Mouse (Mus musculus): Measurements from ENCODE around the gene Plin5. TPM values are rescaled to one million over a fixed set of nuclear protein-coding genes. Genes with fewer than 3 reads are reported as not detected.

Gene Plin5
- total and polyA plus RNA-seq, 3 experiments: 112 to 160 (median 159) TPM

DNA sequence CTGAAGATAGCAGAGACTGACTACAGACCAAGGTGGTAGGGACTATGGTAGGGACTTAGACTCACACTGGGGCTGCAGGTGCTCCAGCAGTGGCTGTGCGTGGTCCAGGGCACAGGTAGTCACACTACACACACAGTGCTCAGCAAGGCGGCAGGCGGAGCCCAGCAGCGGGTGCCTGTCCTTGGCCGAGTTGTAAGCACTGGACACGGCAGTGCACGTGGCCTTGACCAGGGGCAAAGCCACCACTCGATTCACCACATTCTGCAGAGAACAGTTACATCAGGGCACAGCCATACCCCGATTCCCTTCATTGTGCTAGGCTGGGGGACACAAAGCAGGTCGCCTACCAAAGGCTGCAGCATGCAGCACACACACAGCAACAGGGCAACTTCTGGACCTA lies 1.2 kb downstream of the Plin5 start:
- peak overlapping the region; percentile 50 for H3K9ac ChIP-seq (ENCODE audit: low read depth, low read length)
- peaks cover 1% of the 10 kb centered on the region; the same call in 1 of the 2 replicates for H3K4me1 ChIP-seq (ENCODE audit: control insufficient read depth, insufficient read depth, low read length)
- DNase-seq: no peak
- intact Hi-C loops (cut with DNase I): no loop called here
- no peaks in the 10 kb centered on the region for H3K27me3 ChIP-seq (ENCODE audit: control insufficient read depth, insufficient read depth, low read length)
- H3K79me2 ChIP-seq (replicated peaks; ENCODE audit: control insufficient read depth, insufficient read depth, low read length): no peaks in the 10 kb centered on the region
- TF ChIP-seq CTCF (IDR thresholded peaks at IDR 0.05) (no peak), POLR2A (IDR thresholded peaks at IDR 0.05; ENCODE audit: insufficient read depth, low read depth, low read length) (no peak), EP300 (IDR thresholded peaks at IDR 0.05; ENCODE audit: insufficient read depth, low read depth, low read length) (no peak)
- no peaks in the 10 kb centered on the region for H3K36me3 ChIP-seq (ENCODE audit: control insufficient read depth, insufficient read depth, low read length)
- WGBS: 56% methylated on average over 10 of the region's 10 CpGs
- peak overlapping the region; percentile 46 for H3K4me3 ChIP-seq
- peak overlapping the region; percentile 89 for H3K27ac ChIP-seq

DNA sequence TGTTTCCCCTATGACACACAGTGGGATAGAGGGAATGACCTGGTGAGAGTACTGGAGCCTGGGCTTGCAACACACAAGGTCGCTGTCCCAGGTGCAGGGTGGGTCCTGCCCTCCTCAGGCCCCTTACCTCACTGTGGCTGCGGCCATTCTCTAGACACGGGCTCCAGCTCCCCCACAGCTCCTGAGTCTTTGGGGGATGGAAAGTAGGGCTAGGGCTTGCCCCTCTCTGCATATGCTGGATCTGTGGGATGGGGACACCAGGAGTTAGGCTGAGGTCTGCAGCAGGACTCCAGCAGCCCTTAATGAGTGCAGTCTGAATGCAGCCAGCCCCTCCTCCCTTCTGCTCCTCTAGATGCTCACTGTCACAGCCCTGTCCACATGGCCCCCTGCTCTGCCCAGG lies 4.7 kb downstream of the Plin5 start:
- no peaks in the 10 kb centered on the region for H3K36me3 ChIP-seq (ENCODE audit: control insufficient read depth, insufficient read depth, low read length)
- DNase-seq: no peak
- no peaks in the 10 kb centered on the region for H3K79me2 ChIP-seq (replicated peaks; ENCODE audit: control insufficient read depth, insufficient read depth, low read length)
- H3K4me1 ChIP-seq (ENCODE audit: control insufficient read depth, insufficient read depth, low read length): peaks cover 6% of the 10 kb centered on the region
- H3K4me3 ChIP-seq: no peak overlapping the region
- 80% methylated on average over 3 of the region's 3 CpGs for WGBS
- H3K27ac ChIP-seq: no peak overlapping the region
- TF ChIP-seq EP300 (IDR thresholded peaks at IDR 0.05; ENCODE audit: insufficient read depth, low read depth, low read length): no peak
- TF ChIP-seq CTCF (IDR thresholded peaks at IDR 0.05): no peak
- no peak for TF ChIP-seq POLR2A (IDR thresholded peaks at IDR 0.05; ENCODE audit: insufficient read depth, low read depth, low read length)
- no peaks in the 10 kb centered on the region for H3K27me3 ChIP-seq (ENCODE audit: control insufficient read depth, insufficient read depth, low read length)
- intact Hi-C loops (cut with DNase I): no loop called here
- H3K9ac ChIP-seq (ENCODE audit: low read depth, low read length): no peak overlapping the region

- intact Hi-C loops (cut with DNase I): no loop called here
- no peak for TF ChIP-seq POLR2A (IDR thresholded peaks at IDR 0.05; ENCODE audit: insufficient read depth, low read depth, low read length)
- TF ChIP-seq CTCF (IDR thresholded peaks at IDR 0.05): peak; percentile 96
- peak; percentile 53; the same call in 1 of the 2 replicates for TF ChIP-seq EP300 (IDR thresholded peaks at IDR 0.05; ENCODE audit: insufficient read depth, low read depth, low read length)
- WGBS: 50% methylated on average over 5 of the region's 5 CpGs
- peak; percentile 59 to 66 for DNase-seq
- Histone ChIP-seq H3K79me2 (replicated peaks; ENCODE audit: control insufficient read depth, insufficient read depth, low read length) (no peaks in the 10 kb centered on the region), H3K4me1 (ENCODE audit: control insufficient read depth, insufficient read depth, low read length) (peaks cover 7% of the 10 kb centered on the region), H3K36me3 (ENCODE audit: control insufficient read depth, insufficient read depth, low read length) (no peaks in the 10 kb centered on the region), H3K4me3 (no peak overlapping the region), H3K27me3 (ENCODE audit: control insufficient read depth, insufficient read depth, low read length) (no peaks in the 10 kb centered on the region), H3K9ac (ENCODE audit: low read depth, low read length) (no peak overlapping the region), H3K27ac (no peak overlapping the region)
Observed at GRCm38 (mm10) chr17:56111864-56112263, 5.5 kb downstream of the Plin5 start.

DNA sequence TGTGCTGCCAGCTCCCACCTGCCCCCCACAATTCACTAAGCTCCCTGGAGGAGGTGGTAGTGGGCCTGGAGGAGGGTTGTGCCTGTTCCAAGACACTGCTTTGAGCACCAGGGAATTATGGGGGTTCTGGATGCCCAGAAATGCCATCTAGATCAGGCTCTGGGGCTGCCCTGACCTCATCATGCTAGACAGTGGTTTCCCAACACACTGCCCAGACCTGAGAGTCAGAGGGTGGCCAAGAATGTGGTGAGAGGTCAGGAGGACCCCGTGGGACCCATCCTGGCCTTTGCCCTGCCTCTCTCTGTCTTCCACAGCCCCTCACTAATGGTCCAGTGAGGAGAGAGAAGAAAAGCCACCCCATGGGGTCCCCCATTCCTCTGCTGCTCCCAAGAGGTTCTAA lies 6.4 kb downstream of the Plin5 start:
- Histone ChIP-seq H3K4me3 (no peak overlapping the region), H3K36me3 (ENCODE audit: control insufficient read depth, insufficient read depth, low read length) (no peaks in the 10 kb centered on the region), H3K27ac (peak overlapping the region; percentile 96), H3K9ac (ENCODE audit: low read depth, low read length) (no peak overlapping the region), H3K27me3 (ENCODE audit: control insufficient read depth, insufficient read depth, low read length) (no peaks in the 10 kb centered on the region), H3K79me2 (replicated peaks; ENCODE audit: control insufficient read depth, insufficient read depth, low read length) (no peaks in the 10 kb centered on the region), H3K4me1 (ENCODE audit: control insufficient read depth, insufficient read depth, low read length) (peaks cover 7% of the 10 kb centered on the region)
- DNase-seq: no peak
- 67% methylated on average over 1 of the region's 1 CpGs for WGBS
- intact Hi-C loops (cut with DNase I): no loop called here
- TF ChIP-seq EP300 (IDR thresholded peaks at IDR 0.05; ENCODE audit: insufficient read depth, low read depth, low read length) (no peak), CTCF (IDR thresholded peaks at IDR 0.05) (no peak), POLR2A (IDR thresholded peaks at IDR 0.05; ENCODE audit: insufficient read depth, low read depth, low read length) (no peak)

DNA sequence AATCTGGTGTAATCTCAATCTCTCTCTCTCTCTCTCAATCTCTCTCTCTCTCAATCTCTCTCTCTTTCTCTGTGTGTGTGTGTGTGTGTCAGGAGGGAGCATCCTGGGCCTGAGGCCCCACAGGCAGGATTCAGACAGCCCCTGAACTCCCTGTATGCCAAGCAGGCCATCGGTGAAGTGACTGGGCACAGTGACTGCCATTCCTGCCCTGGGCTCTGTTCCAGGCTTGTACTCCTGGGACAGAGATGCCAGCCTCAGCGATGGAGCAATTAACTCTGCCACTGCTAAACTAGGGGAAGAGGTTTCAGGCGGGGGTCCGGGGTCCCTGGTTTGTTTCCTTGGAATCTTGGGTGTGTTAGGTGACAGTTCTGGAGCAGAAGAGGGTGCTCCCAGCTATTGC lies 6.8 kb downstream of the Plin5 start:
- no peaks in the 10 kb centered on the region for H3K36me3 ChIP-seq (ENCODE audit: control insufficient read depth, insufficient read depth, low read length)
- 53% methylated on average over 4 of the region's 4 CpGs for WGBS
- TF ChIP-seq EP300 (IDR thresholded peaks at IDR 0.05; ENCODE audit: insufficient read depth, low read depth, low read length) (peak; percentile 52; the same call in 1 of the 2 replicates), CTCF (IDR thresholded peaks at IDR 0.05) (no peak), POLR2A (IDR thresholded peaks at IDR 0.05; ENCODE audit: insufficient read depth, low read depth, low read length) (peak; percentile 36)
- DNase-seq: peak; percentile 61 to 78
- H3K4me3 ChIP-seq: no peak overlapping the region
- no peaks in the 10 kb centered on the region for H3K27me3 ChIP-seq (ENCODE audit: control insufficient read depth, insufficient read depth, low read length)
- H3K79me2 ChIP-seq (replicated peaks; ENCODE audit: control insufficient read depth, insufficient read depth, low read length): no peaks in the 10 kb centered on the region
- peaks cover 7% of the 10 kb centered on the region for H3K4me1 ChIP-seq (ENCODE audit: control insufficient read depth, insufficient read depth, low read length)
- H3K9ac ChIP-seq (ENCODE audit: low read depth, low read length): no peak overlapping the region
- intact Hi-C loops (cut with DNase I): no loop called here
- H3K27ac ChIP-seq: peak overlapping the region; percentile 96

- Histone ChIP-seq H3K4me3 (peak within 1 kb of the TSS; percentile 53), H3K79me2 (replicated peaks; ENCODE audit: control insufficient read depth, insufficient read depth, low read length) (no peaks in the 10 kb centered on the region), H3K27ac (peak within 1 kb of the TSS; percentile 96), H3K27me3 (ENCODE audit: control insufficient read depth, insufficient read depth, low read length) (no peaks in the 10 kb centered on the region), H3K36me3 (ENCODE audit: control insufficient read depth, insufficient read depth, low read length) (no peaks in the 10 kb centered on the region), H3K9ac (ENCODE audit: low read depth, low read length) (peak within 1 kb of the TSS; percentile 78), H3K4me1 (ENCODE audit: control insufficient read depth, insufficient read depth, low read length) (peaks cover 7% of the 10 kb centered on the region)
- DNase-seq: peak; percentile 76 to 83
- intact Hi-C loops (cut with DNase I): no loop called here
- peak; percentile 33 for TF ChIP-seq CTCF (IDR thresholded peaks at IDR 0.05)
- TF ChIP-seq EP300 (IDR thresholded peaks at IDR 0.05; ENCODE audit: insufficient read depth, low read depth, low read length): peak; percentile 94
- TF ChIP-seq POLR2A (IDR thresholded peaks at IDR 0.05; ENCODE audit: insufficient read depth, low read depth, low read length): peak; percentile 91
- 36% methylated on average over 10 of the region's 10 CpGs for WGBS
Observed at GRCm38 (mm10) chr17:56109219-56110051, 8.0 kb downstream of the Plin5 start, which contains the start of gene Plin4. Gene Plin4 (minus strand): TSS chr17:56109803.

Data from heart, adult 2 months (tissue).